Mouse (Mus musculus) C2C12 (cell line): ENCODE data around the gene Prdm9.

Experiments
- CEBPB ChIP-seq: IDR thresholded peaks from one replicate; pipeline ENCODE4 v1.6.1; 2011; ENCODE audit warnings: low read depth, mild to moderate bottlenecking, control low read depth, moderate library complexity
- CTCF ChIP-seq: IDR thresholded peaks from one replicate; pipeline ENCODE4 v1.5.1; 2011; ENCODE audit not compliant: control insufficient read depth, insufficient read depth, insufficient read length
- FOSL1 ChIP-seq: IDR thresholded peaks from one replicate; pipeline ENCODE4 v1.8.0; 2011; ENCODE audit warnings: mild to moderate bottlenecking, low read length; ENCODE audit not compliant: poor library complexity, insufficient read depth, severe bottlenecking
- MAX ChIP-seq: IDR thresholded peaks from one replicate; pipeline ENCODE4 v1.6.1; 2011; ENCODE audit warnings: mild to moderate bottlenecking, control low read depth
- MYOD1 ChIP-seq: IDR thresholded peaks from one replicate; pipeline ENCODE4 v1.6.1; 2011; ENCODE audit warnings: low read depth; ENCODE audit not compliant: control insufficient read depth, insufficient read length
- MYOG ChIP-seq: IDR thresholded peaks from one replicate; pipeline ENCODE4 v1.6.1; 2011; ENCODE audit not compliant: control insufficient read depth, insufficient read length; ENCODE audit errors: extremely low read depth
- USF1 ChIP-seq: IDR thresholded peaks from one replicate; pipeline ENCODE4 v1.6.1; 2011; ENCODE audit warnings: low read depth, mild to moderate bottlenecking, control low read depth, moderate library complexity

- no peak for TF ChIP-seq CTCF
- TF ChIP-seq MAX = no peak
- no peak for TF ChIP-seq MYOD1
- TF ChIP-seq CEBPB = no peak
- TF ChIP-seq MYOG = no peak
- no peak for TF ChIP-seq USF1
- no peak for TF ChIP-seq FOSL1
Measured at GRCm38 (mm10) chr17:15585691-15586090, 21.5 kb upstream of the Prdm9 start.
